Mouse (Mus musculus) gastrocnemius, postnatal 14 days (tissue): Measurements from ENCODE around the gene Itgav. TPM values are rescaled to one million over a fixed set of nuclear protein-coding genes. Genes with fewer than 3 reads are reported as not detected.

ENCODE experiments used
- DNase-seq: peaks from one replicate; pipeline ENCODE4 v3.0.0; 2021; ENCODE audit warnings: mixed read lengths
- intact Hi-C: fragments of 180-260 bp; cut with DNase I; formaldehyde crosslinking; loops from one replicate; pipeline ENCODE4 v1.15.1; 2025; ENCODE audit warnings: low total_unique reads
- long read RNA-seq, 2 experiments: library from polyadenylated mRNA; stranded (forward); transcript quantifications; one replicate each; pipeline ENCODE4 v2.0.0; 2021
- total RNA-seq, 2 experiments: library from RNA; stranded (reverse); gene quantifications; 2 replicates each; pipeline ENCODE4 v1.2.3; 2021

Itgav gene
- total RNA-seq, result 10 to 100 TPM; 46.3 to 58.0 TPM
- long read RNA-seq, experiment 1, full-length matches to known transcripts, result 3 of 11 reads
- long read RNA-seq, experiment 1, partial matches to known transcripts, result 3 of 11 reads
- long read RNA-seq, experiment 1, other reads (novel, unspliced or antisense), result 5 of 11 reads
- long read RNA-seq, experiment 2, full-length matches to known transcripts, result 7 of 26 reads
- long read RNA-seq, experiment 2, partial matches to known transcripts, result 6 of 26 reads
- long read RNA-seq, experiment 2, other reads (novel, unspliced or antisense), result 13 of 26 reads

GRCm38 (mm10) chr2:83723921-83724826 lies at the start of gene Itgav:
Gene Itgav, plus strand, starts transcription at chr2:83724397.
- DNase-seq, result peak; percentile 96
- intact Hi-C loops, result loop anchor here (10.0 kb wide), 1 partner anchor 59 kb away; no protein-coding TSS in a partner anchor

- no peak for DNase-seq
- intact Hi-C loops, result no loop called here
Measured at GRCm38 (mm10) chr2:83674421-83674820, 49.8 kb upstream of the Itgav start.

- intact Hi-C loops, result no loop called here
- no peak for DNase-seq
Measured at GRCm38 (mm10) chr2:83674896-83675295, 49.3 kb upstream of the Itgav start.

DNA sequence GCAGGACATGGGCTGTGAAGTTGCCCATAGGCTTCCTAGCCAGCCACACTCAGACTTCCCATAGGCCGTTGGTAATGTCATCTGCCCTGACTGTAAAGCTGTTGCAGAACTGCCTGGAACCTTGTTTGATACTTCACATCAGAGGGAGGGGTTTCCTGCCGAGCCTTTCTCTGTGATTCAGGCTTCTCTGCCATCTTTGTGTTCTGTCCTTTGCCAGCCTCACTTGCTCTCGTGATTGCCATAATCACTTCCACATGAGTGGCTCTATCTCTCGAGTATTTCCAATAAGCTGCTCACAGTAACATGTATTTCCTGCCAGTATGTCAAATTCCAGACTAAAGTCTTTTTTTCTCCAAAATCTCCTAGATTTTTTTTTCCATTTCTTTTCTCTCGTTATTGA lies 48.5 kb upstream of the Itgav start:
- DNase-seq, result no peak
- intact Hi-C loops, result no loop called here

GRCm38 (mm10) chr2:83676226-83676870 lies 47.8 kb upstream of the Itgav start:
- intact Hi-C loops, result no loop called here

DNA sequence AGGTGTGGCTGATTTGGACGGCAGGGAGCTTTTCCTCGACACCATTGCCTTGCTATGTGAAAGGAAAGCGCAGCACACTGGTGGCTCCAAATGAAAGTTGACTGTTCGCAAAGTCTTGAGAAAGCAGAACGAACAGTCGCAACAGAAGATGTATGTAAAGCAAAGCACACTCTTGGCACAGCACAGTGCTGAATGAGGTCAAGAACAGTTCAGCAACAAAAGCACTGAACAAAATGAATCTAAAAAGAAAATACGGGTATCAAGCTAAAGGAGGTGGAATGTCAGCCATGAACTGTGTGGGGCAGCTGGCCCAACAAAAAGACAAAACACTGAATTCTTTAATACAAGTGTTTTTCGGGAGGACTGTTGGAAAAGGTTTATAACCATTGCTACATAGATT lies 42.9 kb upstream of the Itgav start:
- intact Hi-C loops, result no loop called here
- no peak for DNase-seq

More at GRCm38 (mm10) chr2:83676226-83676870, 47.8 kb upstream of the Itgav start:
- no peak for DNase-seq

- no peak for DNase-seq
- intact Hi-C loops, result no loop called here
Measured at GRCm38 (mm10) chr2:83681785-83682184, 42.4 kb upstream of the Itgav start.

DNA sequence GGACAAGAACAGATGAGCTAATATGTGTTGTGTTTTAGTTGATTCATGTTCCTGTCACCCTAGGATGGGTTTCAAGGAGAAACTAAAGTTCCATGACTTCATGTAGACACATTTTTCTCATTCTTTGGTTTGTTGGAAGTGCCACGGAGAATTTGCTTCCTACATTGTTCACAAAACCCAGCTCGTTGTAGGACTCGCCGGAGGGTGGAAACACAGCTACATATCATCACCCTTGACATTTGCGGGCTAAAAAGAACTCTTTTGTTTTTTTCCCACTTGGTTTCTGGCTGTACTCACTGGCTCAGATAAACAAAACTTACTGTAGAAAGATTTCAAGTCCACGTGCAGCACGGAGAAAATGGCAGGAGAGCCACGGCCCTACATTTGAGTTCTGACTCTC lies 41.9 kb upstream of the Itgav start:
- intact Hi-C loops, result no loop called here
- no peak for DNase-seq

DNA sequence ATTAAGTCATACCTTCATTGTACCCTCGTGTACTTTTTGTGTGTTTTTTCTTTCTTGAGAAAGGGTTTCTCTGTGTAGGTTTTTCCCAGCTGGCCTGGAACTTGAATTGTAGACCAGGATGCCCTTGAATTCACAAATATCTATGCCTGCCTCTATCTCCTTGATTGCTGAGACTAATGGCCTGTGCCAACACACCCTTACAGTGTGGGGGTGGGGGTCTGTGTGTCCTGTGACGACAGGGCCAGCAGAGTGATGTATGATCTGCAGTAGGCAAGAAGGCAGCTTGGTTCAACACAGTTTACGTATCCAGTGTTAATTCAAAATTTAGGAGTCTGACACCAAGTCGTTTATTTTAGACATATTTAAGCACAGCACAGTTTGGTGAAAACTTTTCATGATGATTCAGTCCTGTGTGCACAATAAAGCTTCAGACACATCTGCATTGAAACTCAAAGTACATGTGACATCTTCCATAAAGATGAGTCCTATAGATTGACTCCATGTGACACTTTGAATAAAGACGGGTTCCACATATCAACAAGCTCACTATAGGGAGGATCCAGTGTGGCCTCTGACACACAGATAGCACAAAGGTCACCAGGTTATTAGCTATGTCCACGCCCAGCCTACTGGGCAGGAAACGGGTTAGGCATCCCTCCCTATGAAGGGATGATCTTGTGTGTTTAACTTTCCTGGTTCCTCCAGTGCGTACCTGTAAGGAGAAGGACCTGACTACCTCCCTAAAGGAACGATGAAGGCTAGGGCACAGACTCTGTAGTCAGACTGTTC lies 40.3 kb upstream of the Itgav start:
- DNase-seq, result no peak
- intact Hi-C loops, result no loop called here

DNA sequence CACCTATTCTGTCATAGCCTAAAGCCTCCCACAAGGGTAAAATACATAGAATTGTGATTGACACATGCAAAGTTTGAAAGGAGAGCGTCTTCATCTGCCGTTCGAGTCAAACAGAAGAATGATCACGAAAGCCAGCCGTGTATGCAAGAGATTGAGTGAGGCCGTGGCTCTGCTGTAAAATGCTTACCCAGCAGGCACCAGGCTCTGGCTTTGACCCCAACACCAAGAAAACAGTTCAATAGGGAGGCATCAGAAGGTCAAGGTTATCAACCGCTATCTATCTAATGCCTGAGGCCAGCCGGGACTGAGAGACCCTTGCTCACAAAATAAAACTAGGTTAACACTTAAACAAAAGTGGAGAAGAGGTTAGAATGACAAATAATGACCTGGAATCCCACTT lies 39.5 kb upstream of the Itgav start:
- intact Hi-C loops, result no loop called here
- DNase-seq, result no peak

DNA sequence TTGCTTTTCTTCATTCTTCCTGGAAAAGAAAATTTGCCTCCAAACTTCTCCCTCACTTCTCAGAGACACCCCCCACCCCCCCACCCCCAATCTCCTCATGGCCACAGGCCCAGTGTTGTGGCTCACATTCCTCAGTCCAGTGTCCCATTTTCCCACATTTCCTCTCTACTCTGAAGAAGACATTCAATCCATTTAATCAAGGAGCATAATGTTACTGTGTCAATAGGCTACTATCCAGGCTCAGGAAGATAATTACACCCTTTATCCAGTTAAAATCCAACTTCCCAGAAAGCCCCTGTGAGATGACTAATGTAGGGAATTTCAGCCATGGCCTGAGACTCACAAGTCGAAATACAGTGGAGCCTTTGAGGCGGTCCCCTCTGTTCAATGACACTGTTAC lies 33.8 kb upstream of the Itgav start:
- DNase-seq, result no peak
- intact Hi-C loops, result no loop called here

- no peak for DNase-seq
- intact Hi-C loops, result no loop called here
Measured at GRCm38 (mm10) chr2:83692651-83693545, 31.3 kb upstream of the Itgav start.

DNA sequence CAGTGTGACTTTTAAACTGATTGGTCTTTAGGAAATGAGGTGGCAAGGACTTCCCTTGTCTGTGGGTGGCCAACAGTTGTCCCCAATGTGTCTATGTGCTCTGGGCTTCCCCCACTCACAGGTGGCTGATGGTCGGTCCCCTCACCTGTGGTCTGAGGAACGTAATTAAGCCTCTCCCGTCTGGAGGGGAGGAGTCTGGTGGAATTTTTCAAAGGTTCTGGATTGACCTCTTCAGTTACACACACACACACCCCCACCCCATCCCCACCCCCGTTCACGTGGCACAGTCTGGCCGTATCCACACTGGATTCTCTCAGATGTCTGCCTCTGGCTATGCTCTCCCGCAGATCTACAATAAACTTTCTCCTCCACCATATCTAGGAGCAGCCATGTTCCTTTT lies 30.1 kb upstream of the Itgav start:
- intact Hi-C loops, result no loop called here
- no peak for DNase-seq

DNA sequence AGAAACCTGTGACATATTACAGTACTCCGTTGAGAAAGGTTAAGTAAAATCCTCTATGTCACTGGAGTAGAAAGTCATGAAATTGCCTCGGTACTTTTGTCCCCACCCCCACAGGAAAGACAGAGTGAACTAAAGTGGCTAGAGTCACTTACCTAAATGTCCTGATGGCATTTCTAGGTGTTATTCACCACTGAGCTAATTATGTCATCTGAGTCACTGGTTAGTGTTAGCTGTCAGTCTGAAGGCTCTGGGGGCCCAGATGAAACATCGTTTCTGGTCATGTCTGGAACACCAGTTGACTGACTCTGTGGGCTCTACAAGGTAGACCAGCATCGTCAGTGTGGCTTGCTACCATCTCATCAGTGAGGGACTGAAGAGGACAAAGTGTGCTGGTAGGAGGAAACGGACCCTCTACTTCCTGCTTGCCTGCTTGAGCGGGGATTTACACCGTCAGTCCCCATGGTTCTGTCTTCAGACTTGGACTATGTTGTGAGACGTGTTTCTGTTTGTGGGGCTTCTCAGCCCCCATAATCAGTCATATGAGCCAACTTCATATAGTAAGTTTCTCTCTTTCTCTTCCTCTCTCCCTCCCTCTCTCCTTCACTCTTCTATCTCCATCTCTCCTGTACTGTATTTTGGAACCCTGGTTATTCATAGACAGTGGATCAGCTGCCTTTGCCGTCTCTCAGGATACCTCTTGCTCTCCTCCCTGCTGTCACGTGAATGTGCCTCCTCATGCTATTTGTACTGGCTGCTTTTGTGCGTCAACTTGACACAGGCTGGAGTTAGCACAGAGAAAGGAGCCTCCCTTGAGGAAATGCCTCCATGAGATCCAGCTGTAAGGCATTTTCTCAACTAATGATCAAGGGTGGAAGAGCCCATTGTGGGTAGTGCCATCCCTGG lies 28.6 kb upstream of the Itgav start:
- DNase-seq, result no peak
- intact Hi-C loops, result no loop called here

DNA sequence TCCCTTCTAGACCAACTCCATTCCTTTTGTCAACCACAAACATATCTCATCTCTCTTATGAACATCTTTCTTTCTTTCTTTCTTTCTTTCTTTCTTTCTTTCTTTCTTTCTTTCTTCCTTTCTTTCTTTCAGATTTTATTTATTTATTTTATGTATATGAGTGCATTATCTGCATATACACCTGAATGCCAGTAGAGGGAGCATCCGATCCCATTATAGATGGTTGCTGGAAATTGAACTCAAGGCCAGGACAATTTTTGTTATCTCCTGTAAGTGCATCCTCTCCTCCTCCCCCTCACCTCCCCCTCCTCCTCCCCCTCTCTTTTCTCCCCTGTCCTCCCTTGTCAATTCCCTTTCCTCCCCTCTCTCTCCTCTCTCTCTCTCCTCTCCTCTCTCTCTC lies 25.7 kb upstream of the Itgav start:
- no peak for DNase-seq
- intact Hi-C loops, result no loop called here

- intact Hi-C loops, result no loop called here
- DNase-seq, result no peak
Measured at GRCm38 (mm10) chr2:83699324-83699723, 24.9 kb upstream of the Itgav start.

DNA sequence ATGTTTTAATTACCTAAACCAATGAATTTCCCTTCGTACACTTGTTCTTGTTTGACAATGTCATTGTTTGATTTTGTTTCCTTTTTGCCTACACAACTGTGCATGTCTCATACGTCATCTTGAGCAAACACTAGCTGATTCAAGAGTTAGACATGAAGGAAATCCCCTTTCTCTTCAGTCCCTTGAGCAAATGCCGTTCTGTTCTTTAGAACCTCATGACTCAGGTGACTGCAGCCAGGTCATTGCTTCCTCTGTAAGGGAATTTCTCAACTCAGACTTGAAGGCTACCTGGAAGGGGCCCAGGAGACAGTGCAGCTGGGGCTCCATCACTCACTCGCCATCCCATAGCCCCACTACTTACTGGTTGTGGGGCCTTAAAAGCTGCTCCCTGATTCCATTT lies 23.5 kb upstream of the Itgav start:
- DNase-seq, result no peak
- intact Hi-C loops, result loop anchor here (10.0 kb wide), 1 partner anchor 74 kb away; no protein-coding TSS in a partner anchor

GRCm38 (mm10) chr2:83702411-83702810 lies 21.8 kb upstream of the Itgav start:
- intact Hi-C loops, result loop anchor here (10.0 kb wide), 1 partner anchor 72 kb away; no protein-coding TSS in a partner anchor
- no peak for DNase-seq
